Mouse (Mus musculus): ENCODE results near the gene Atat1. TPM values are rescaled to one million over a fixed set of nuclear protein-coding genes. Genes with fewer than 3 reads are reported as not detected.
A peak's percentile ranks its signal among the peaks of the same experiment; 100 is the strongest.

Gene Atat1
- total and polyA plus RNA-seq, 3 experiments, result 4.4 to 14.4 TPM; not detected in 1

GRCm38 (mm10) chr17:35870884-35871696 is 38.8 kb downstream of the Atat1 start:
- H3K9ac ChIP-seq (ENCODE audit: control insufficient read depth, low read depth, low read length, poor library complexity, severe bottlenecking), result peak overlapping the region; percentile 52
- H3K27ac ChIP-seq (ENCODE audit: control insufficient read depth, low read depth, low read length), result peak overlapping the region; percentile 88
- peak overlapping the region; percentile 21 to 38 for H3K4me3 ChIP-seq (ENCODE audit: control insufficient read depth in 1 of 2, insufficient read depth in 1 of 2, low read depth in 2 of 2, low read length in 2 of 2)
- peaks cover 0 to 14% of the 10 kb centered on the region in 2 experiments; a peak in 2 of 4 replicates for H3K36me3 ChIP-seq (ENCODE audit: control insufficient read depth in 1 of 2, insufficient read depth in 2 of 2, low read length in 2 of 2)
- peaks cover 2 to 18% of the 10 kb centered on the region in 2 experiments; a peak in 3 of 4 replicates for H3K4me1 ChIP-seq (ENCODE audit: control insufficient read depth in 1 of 2, insufficient read depth in 2 of 2, low read length in 2 of 2)
- peak; percentile 74 for DNase-seq (ENCODE audit: low read depth, low spot score)
- H3K79me2 ChIP-seq (ENCODE audit: control insufficient read depth, insufficient read depth, low read length, poor library complexity), result peaks cover 18% of the 10 kb centered on the region
- H3K9me3 ChIP-seq (replicated peaks; ENCODE audit: insufficient read depth, low read length), result no peaks in the 10 kb centered on the region
- no peaks in the 10 kb centered on the region for H3K27me3 ChIP-seq (ENCODE audit: control insufficient read depth in 1 of 2, insufficient read depth in 2 of 2, low read length in 2 of 2)
- TF ChIP-seq RAD21 (IDR thresholded peaks at IDR 0.05; ENCODE audit: low read depth, low read length), result peak; percentile 70
- TF ChIP-seq RCOR1 (IDR thresholded peaks at IDR 0.05; ENCODE audit: low read depth, low read length), result 0 out of 2 replicates have a peak, but pooled peaks have one; percentile 17
- TF ChIP-seq MXI1 (IDR thresholded peaks at IDR 0.05; ENCODE audit: low read depth, low read length), result no peak
- TF ChIP-seq TAL1 (IDR thresholded peaks at IDR 0.05; ENCODE audit: low read length), result no peak
- TF ChIP-seq MEF2A (IDR thresholded peaks at IDR 0.05; ENCODE audit: extremely low read depth, insufficient replicate concordance, low read depth, low read length, poor library complexity, severe bottlenecking), result no peak
- no peak for TF ChIP-seq NRF1 (IDR thresholded peaks at IDR 0.05; ENCODE audit: insufficient read depth, low read depth, low read length, poor library complexity, severe bottlenecking)
- TF ChIP-seq JUND (IDR thresholded peaks at IDR 0.05; ENCODE audit: low read depth, low read length), result no peak
- TF ChIP-seq ZKSCAN1 (IDR thresholded peaks at IDR 0.05; ENCODE audit: low read depth, low read length), result no peak
- TF ChIP-seq SMC3 (IDR thresholded peaks at IDR 0.05; ENCODE audit: low read depth, low read length), result peak; percentile 76
- TF ChIP-seq SIN3A (IDR thresholded peaks at IDR 0.05; ENCODE audit: low read length), result no peak; the same call in 1 of the 2 replicates
- no peak for TF ChIP-seq MAZ (IDR thresholded peaks at IDR 0.05; ENCODE audit: low read depth, low read length)
- TF ChIP-seq BHLHE40 (IDR thresholded peaks at IDR 0.05; ENCODE audit: borderline replicate concordance, low read depth, low read length), result no peak
- TF ChIP-seq ZNF384 (IDR thresholded peaks at IDR 0.05; ENCODE audit: low read depth, low read length), result peak; percentile 85
- TF ChIP-seq CHD1 (IDR thresholded peaks at IDR 0.05; ENCODE audit: low read depth, low read length), result no peak
- no peak for TF ChIP-seq GATA1 (IDR thresholded peaks at IDR 0.05; ENCODE audit: low read depth, low read length)
- no peak for TF ChIP-seq MYC (IDR thresholded peaks at IDR 0.05; ENCODE audit: low read depth, low read length)
- TF ChIP-seq ELF1 (IDR thresholded peaks at IDR 0.05; ENCODE audit: low read depth, low read length), result no peak
- 0 out of 4 replicates have a peak, but pooled peaks of 1 of the 2 experiments have one; percentile 3 for TF ChIP-seq POLR2A (IDR thresholded peaks at IDR 0.05; ENCODE audit: control insufficient read depth in 1 of 2, insufficient read depth in 1 of 2, low read depth in 1 of 2, low read length in 2 of 2, poor library complexity in 1 of 2)
- no peak for TF ChIP-seq ZMIZ1 (IDR thresholded peaks at IDR 0.05; ENCODE audit: low read depth, low read length)
- TF ChIP-seq ETS1 (IDR thresholded peaks at IDR 0.05; ENCODE audit: low read depth, low read length), result no peak
- 0 out of 2 replicates have a peak, but pooled peaks have one; percentile 8 for TF ChIP-seq USF1 (IDR thresholded peaks at IDR 0.05; ENCODE audit: low read depth, low read length)
- no peak for TF ChIP-seq KAT2A (conservative IDR thresholded peaks at IDR 0.05; ENCODE audit: low read depth, low read length)
- no peak for TF ChIP-seq GABPA (IDR thresholded peaks at IDR 0.05; ENCODE audit: low read depth, low read length)
- no peak for TF ChIP-seq NELFE (IDR thresholded peaks at IDR 0.05; ENCODE audit: low read depth, low read length)
- no peak for TF ChIP-seq E2F4 (IDR thresholded peaks at IDR 0.05; ENCODE audit: borderline replicate concordance, low read depth, low read length)
- TF ChIP-seq EP300 (IDR thresholded peaks at IDR 0.05; ENCODE audit: low read depth in 1 of 2, low read length in 2 of 2), result no peak
- TF ChIP-seq ZC3H11A (IDR thresholded peaks at IDR 0.05; ENCODE audit: low read depth, low read length), result peak; percentile 46
- no peak for TF ChIP-seq POLR2AphosphoS5 (IDR thresholded peaks at IDR 0.05; ENCODE audit: borderline replicate concordance, low read depth, low read length)
- TF ChIP-seq TBP (IDR thresholded peaks at IDR 0.05; ENCODE audit: low read depth, low read length), result 0 out of 2 replicates have a peak, but pooled peaks have one; percentile 4
- TF ChIP-seq CHD2 (IDR thresholded peaks at IDR 0.05; ENCODE audit: low read length), result no peak
- TF ChIP-seq CTCF (IDR thresholded peaks at IDR 0.05 in 2 of 3, conservative IDR thresholded peaks at IDR 0.05 in 1 of 3; ENCODE audit: control insufficient read depth in 1 of 3, insufficient read depth in 1 of 3, low read depth in 2 of 3, low read length in 3 of 3, poor library complexity in 1 of 3, severe bottlenecking in 1 of 3), result peak; percentile 59 to 80 (median 73)
- no peak for TF ChIP-seq UBTF (IDR thresholded peaks at IDR 0.05; ENCODE audit: borderline replicate concordance, insufficient read depth, low read depth, low read length)
- no peak for TF ChIP-seq MYB (IDR thresholded peaks at IDR 0.05; ENCODE audit: low read depth, low read length)
- TF ChIP-seq USF2 (IDR thresholded peaks at IDR 0.05; ENCODE audit: borderline replicate concordance in 1 of 2, insufficient read depth in 1 of 2, low read depth in 1 of 2, low read length in 2 of 2), result no peak
- TF ChIP-seq HCFC1 (IDR thresholded peaks at IDR 0.05; ENCODE audit: low read depth, low read length), result no peak
